Mouse (Mus musculus) CD4-positive, CD25-positive, alpha-beta regulatory T cell, adult 2 months (primary cell): ENCODE data around the gene Card11.

Experiments used
- DNase-seq: peaks from one replicate; pipeline ENCODE4 v3.0.0-alpha.2; 2012; ENCODE audit warnings: low read depth, low spot score

The Card11 gene

DNA sequence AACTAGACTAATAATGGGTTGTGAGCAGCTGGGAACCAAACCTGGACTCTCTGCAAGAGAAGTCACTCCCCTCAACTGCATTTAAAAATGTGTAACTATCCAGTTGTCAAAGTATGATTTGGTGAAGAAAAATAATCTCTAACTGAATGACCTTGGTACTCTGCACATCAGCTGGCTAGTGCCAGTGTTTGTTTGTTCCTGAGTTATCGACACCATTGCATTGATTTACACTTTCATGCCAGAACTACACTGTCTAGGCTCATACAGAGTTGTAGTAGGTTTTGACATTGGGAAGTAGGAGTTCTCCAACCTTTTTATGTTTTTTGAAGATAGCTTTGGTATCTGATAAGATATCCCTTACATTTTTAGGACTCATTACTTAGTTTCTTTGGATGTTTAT is 81.9 kb downstream of the Card11 start:
- DNase-seq = no peak

DNA sequence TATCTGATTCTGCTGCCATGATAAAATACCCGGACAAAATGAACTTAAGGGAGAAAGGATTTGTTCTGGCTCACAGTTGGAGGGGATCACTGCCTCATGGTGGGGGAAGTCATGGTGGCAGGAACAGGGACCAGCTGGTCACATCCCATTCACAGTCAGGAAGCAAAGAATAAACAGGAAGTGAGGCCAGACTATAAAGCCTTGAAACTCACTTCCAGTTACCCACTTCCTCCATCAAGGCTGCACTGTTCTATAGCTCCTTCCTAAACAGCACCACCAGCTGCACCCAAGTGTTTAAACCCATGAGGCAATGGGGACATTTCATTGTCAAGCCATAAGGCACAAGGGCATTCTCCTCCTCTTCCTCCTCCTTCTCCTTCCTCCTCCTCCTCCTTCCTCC is 82.6 kb downstream of the Card11 start:
- DNase-seq = no peak

DNA sequence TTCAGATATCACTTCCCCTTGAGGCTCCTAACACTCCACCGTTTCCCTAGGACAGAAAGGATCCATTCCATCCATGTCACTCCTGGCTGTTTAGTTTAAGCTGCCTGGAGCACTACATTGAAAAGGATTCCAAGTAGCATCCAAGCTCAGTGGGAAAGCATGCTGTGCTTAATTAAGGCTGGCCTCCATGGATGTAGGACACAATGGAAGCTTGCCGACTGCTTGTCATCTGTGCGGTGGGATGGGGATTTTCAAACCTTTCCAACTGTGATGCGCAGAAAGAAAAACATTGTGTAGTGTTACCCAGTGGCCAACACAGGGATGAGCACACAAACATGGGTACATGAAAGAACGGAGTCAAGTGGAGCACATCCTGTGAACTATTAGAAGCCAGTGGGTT is 89.5 kb downstream of the Card11 start:
- no peak for DNase-seq

DNA sequence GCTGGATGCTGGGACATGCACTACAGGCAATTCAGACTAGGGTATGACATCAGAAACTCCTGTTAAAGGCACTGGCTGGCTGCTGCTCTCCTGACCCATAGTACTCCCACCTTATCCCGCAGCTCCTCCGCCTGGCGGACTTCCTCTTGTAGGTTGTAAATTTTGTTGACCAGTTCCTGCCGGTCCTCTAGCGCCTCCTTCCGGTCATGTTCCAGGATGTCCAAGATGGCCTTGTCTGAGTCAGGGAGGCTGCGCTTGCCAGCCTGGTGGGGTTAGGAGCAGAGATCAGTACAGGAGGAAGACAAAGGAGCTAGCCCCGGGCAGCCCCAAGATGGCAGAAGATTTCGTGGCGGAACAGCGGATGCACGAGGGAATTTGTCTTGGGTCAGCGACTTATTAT is 99.5 kb downstream of the Card11 start:
- DNase-seq = no peak

DNA sequence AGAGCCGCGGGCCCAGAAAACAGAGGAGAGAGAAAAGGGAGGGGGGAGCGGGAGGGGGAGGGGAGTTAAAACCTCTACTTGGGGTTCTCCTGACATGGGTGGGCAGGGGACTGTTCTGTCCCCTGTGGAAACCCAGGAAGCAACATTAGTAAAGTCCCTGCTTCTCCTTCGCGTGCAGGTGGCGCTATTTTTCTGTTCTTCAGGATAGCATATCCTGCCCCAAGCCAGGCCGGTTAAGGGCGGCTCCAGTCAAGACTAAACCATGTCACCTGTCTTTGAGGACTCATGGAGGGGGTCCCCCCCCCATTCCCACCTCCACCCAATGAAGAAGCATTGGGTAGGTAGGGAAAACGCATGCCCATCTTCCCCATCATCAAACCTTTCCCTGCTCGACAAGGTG is 109.3 kb downstream of the Card11 start:
- DNase-seq = peak; percentile 17

DNA sequence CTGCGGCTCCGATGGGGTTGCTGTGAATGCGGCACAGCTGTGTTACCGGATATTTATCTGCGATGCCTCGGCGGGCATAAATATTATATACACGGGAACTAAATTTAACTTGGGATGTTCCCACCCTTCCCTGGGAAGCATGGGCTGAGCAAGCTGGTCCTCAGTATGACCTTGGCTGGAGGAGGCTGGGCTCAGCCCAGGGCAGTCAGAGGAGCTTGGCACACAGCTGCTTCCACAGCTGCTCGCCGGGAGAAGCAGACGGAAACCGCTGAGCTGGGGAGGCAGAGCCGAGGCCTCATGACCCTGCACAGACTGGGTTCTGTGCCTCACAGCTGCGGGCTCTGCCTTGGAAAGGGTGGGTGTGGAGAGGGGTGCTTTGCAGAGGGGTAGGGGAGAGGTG is 110.3 kb downstream of the Card11 start:
- no peak for DNase-seq

DNA sequence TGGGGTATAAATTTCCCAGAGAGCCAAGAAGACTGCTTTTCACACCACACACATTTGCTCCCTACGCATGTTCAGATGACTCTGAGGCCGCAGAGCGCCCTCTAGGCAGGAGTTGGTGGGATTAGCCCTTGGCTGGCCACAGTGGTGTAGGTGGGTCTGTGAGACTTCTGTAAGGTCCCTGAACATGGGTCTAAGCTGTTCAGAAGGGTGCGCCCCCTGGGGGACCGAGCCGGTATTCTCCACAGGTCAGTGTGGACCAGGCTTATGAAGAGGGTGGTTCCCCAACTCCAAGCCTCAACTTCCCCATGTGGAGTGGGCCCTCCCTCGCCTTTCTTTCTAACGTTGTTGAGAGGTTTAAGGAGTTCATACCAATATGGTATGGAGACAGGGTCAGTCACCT is 110.8 kb downstream of the Card11 start:
- DNase-seq = peak; percentile 72

DNA sequence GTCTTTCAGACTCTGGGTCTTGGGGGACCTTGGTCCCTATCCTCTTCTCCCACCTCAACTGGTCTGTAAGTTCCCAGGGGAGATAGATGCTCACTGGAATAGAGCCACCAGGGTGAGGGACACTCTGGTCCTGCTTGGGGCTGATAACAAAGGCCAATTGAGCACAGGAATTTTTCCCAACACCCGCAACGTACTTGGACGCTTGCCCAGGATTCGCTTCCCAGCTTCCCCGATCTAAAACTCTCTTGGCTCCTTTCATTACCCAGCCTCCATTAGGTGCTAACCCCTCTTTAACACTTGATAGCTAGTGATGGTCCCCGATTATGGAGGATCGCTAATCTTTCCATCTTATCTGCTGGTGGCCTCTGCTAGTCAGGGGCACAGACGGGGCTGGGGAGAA is 112.5 kb downstream of the Card11 start:
- DNase-seq = no peak

DNA sequence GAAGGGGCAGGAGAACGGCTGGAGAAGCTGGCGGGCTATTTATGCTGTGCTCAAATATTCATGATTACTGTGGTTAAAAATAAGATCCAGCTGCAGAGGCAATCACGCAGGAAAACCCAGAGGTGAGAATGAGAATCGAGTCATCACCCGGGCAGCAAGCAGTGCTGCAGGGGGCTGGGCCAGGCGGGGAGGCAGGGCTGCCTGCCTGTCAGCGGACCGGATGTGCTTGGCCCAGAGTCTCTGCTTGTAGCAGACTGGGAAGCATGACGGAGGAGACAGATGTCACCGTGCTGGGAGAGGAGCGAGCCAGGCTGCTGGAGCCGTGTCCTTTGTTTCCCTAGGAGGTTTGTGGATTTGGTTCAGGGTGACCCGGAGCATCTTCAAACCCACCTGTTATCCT is 115.4 kb downstream of the Card11 start:
- no peak for DNase-seq

DNA sequence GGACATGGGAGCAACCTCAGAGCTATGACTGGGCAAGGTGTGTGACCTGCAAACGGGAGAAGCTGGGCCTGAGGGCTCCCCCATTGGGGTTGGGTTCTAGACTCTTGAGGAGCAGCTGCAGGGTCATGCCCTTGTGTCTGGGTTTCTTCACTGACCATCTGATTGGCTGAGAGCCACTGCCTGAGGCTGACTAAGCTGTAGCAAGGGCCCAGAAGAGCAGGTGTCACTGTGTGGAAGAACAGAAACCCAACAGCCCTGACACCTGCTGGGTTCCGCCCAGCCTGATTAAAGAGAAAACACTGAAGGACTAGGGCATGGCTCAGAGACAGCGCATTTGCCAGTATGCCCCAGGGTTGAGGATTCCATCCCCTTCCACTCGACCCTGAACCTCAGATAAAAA is 118.0 kb downstream of the Card11 start:
- DNase-seq = no peak

DNA sequence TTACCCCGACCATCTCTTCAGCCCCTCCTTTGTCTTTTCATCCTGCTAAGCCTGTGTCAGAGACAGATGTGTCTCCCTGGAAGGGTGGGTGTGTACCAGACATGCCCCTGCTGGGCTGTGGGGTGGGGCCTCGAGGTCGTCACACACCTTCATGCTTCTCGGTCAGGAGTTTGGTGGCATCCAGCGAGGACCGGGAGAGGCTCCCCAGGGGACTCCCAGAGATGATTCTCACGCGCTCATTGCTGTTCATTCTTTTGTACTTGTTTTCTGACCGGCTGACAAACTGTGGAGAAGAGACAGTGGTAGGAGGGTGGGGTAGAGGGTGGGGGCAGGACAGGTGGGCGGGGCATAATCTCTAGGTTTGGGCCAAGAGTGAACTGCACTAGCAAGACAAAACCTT is 120.2 kb downstream of the Card11 start:
- DNase-seq = no peak

DNA sequence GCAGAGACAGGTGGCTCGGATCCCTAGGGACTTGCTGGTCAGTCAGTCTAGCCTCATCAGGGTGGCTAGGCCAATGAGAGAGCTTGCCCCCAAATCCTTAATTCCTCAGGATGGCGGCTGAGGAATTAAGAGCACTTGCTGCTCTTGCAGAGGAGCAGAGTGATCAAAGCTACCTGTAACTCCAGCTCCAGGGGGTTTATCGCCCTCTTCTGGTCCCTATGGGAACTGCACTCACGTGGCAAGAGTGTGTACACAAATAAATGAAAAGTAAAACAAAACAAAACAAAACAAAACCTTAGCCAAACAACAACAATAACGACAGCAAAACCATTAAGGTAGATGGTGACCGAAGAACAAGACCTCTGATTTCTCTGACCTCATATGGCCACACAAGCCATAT is 121.7 kb downstream of the Card11 start:
- peak; percentile 63 for DNase-seq

DNA sequence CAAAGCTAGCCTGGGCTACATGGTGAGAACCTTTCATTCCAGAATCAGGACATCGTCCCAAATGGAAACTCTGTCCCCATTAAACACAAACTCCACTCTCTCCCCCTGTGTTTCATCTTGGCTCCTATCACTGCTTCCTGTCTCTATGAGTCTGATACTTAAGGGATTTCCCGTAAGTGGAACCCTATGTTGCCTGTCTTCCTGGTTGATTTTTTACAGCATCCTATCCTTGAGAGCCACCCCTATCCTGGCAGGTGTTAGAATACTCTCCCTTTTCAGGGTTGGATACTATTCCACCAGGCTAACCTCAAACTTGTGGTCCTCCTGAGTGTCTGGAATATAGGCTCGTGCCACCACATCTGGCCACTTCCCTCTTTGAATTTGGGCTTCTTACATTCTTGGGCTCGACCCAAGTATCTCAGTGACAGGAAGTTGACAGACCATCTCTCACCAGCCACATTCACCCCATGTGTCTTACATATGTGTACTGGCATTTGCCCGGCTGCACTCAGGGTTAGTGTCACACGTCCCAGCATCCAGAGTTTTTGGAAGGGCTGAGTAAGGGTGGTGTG is 126.6 kb downstream of the Card11 start:
- peak; percentile 31 for DNase-seq

DNA sequence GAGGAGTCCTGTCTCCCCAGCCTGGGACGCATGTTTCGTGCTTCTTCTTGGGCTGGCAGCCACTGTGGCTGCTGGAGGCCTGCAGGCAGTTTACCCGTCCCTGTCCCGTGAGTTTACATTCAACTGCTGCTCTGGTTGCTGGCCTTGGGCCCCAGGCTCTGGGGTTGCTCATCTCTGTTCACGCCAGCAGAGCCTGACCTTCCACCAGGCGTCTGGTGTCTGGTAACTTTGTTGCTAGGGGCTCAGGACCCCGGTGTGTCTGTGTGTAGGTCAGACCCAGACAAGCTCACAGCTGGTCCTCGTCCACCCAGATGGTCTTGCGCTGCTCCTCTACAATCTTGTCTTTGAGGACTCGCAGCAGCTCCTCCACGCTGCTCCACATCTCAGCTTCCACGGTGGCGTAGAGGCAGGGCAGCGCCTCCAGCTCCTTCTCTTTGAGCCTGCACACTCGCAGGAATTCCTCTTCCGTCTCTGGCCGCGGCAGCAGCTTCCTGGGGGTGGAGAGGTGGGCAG is 127.3 kb downstream of the Card11 start:
- DNase-seq = peak; percentile 29

DNA sequence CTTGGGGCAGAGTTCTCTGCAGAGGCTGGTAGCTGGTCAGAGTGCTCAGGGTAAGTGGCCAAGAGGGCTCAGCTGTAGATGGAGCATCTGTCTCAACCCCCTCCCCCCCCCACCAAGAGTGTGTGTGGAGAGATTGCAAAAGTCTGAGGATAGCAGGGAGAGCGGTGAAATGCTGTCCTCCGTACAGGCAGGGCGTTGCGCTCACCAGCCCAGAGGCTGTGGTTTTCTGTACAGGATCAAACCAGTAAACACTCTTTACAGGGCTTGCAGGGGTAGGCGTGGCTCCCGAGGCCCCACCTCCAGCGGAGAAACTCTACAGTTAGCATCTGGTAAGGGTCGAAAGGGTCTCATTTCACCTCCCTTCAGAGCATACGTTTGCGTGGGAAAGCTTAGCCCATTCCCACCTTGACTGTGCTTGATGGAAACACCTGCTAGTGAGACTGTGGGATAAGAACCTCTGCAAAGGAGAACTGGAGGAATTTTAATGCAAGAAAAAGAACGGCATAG is 127.8 kb downstream of the Card11 start:
- peak; percentile 75 for DNase-seq

DNA sequence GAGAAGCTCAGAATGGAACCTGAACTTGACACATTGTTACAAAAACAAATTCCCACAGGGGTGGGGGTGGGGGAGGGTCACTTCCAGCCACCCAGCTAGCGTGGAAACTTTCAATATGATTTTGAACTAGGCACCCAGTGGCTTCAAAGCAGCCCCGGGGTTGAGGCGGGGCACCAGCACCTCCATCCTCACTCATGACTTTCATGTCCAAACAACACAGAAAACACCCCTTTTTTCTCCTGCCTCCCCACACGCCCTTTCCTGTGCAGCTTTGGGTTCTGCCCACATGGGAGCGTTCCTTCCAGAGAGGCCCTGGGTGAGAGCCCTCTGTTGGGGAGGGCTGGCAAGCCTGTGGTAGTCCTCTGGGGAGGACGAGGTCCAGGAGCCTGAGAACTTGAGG is 129.1 kb downstream of the Card11 start:
- peak; percentile 71 for DNase-seq

DNA sequence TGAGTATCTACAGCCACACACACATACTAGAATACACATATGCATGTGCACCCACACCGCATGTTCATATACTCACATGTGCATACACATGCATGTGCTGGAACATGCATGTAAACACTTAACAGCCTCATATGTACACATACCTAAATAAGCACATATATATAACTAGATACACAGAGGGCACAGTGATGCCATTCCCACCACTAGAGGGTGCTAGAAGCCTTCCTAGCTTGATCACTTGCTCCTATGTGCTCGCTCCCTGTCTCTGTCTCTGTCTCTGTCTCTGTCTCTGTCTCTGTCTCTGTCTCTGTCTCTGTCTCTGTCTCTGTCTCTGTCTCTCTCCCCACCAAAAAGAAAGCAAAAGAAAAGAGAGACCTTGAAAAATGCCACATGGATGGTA is 131.3 kb downstream of the Card11 start:
- DNase-seq = peak; percentile 88

DNA sequence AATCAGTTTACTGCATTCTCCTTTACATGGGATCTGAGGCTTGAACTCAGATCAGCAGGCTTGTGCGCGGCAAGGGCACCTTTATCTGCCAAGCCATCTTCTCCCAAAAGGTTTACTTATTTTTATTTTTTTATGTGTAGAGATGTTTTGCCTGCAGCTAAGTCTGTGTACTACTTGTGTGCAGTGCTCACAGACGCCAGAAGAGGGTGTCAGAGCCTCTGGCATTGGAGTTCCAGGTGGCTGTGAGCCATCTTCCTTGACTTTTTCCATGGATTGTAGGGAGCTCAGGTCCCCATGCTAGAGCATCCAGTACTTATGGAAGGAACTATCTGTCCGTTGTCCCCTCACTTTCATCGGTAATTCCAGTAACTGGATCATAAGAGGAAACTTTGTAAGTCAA is 140.7 kb downstream of the Card11 start:
- no peak for DNase-seq

DNA sequence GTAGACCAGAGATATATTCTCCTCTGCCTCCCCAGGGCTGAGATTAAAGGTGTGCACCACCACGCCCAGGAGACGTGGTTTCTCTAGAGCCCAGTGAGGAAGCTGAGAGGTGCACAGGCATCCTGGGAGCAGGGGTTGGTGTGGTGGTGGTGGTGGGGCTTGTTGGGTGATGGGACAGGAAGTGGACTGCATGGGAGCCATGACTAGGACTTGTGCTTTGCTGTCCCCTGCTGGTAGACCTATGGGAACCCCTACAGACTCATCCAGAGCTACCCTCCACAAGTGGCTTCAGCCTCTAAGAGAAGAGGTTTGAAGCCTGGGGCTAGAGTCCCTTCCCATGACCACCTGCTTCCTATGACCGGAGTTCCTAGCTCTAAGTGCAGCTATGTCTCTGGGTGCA is 142.0 kb downstream of the Card11 start:
- DNase-seq = peak; percentile 65

DNA sequence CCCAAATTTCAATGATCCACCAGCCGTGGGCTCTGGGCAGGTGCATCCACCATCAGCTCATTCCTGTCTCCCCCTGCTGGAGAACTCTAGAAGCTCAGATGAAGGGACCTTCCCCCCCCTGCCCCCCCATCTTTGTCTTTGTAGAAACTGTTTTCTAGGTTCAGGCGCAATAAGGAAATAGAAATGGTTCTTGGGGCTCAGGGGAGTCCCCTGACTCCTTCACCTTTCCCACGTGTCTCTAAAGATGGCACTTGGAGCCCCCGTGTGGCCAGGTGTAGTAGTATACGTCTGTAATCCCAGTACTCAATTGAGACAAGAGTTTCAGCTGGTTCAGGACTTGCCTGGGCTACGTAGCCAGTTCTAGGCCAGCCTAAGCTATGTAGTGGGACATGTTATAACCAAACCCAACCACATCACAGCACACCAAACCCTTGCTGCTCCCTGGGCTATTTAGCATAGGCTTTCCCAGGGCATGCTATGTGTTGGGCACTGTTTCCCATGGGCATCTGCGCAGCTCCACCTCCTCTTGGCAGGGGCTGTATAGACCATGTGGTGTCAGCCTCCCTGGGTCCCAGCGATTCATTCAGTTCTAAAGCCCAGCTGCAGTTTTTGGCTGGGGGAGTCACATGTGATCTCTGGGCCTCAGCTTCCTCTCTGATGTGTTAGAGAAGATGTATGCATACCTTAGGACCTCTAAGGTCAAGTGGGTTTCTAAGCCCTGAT is 142.8 kb downstream of the Card11 start:
- DNase-seq = peak; percentile 62

DNA sequence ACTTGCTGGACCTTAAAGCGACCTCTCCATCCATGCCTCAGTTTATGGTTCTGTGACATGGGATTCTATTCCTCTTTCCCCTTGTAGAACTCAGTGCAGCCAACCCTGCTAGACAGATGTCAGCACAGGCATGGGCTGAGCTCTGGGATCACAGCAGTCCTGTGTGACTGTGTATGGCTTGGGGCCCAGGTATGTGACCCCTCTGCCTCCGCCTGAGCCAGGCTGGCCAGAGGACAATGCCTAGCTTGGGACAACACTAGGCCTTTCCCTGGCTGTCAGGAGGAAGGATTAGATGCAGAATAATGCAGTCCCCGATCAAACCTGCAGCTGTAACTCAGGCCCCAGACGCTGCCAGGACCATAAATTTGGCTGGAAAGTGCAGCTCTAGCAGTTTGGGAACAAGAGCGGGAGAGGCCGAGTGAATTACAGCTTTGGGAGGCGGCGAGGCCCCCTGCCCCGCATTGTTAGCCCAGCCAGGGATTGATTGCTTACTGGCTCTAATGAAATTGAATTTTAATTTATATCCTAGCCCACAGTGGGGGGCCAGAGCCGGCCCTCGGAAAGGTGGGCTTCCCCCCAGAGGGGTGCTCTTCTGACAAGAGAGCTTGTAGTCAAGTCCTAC is 144.4 kb downstream of the Card11 start:
- no peak for DNase-seq

DNA sequence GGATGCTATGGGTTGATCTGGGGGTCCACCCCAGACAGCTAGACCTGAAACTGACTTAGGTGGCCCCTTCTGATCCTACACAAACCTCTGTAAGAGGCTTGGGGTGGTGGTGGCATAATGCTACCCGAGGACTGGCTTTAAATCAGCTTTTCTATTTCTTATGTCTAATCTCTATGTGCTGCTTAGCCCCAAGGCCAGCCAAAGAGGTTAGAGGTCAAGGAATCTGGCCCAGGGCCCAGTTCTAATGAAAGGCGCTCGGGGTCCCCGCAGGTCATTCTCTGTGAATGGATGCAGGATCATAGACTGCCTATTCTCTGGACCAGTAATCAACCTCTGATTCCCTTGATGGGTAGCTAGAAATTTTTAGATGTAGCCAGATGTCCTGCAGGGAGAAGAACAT is 145.7 kb downstream of the Card11 start:
- no peak for DNase-seq

DNA sequence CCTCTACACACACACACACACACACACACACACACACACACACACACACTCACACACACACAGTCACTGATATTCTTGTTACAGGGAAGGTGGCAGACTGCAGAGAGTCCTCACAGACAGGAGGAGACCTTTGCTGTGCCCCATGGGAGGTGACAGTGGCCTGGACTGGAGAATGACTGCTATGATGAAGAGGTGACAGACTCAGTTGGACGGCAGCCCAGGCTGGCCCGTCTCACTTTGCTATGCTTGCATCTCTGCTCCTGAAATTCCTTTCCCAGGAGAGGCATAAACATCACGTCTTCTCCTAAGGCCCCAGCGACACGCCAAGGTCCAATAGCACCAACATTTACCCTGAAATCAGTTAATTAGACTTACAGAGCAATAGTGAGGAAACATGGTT is 146.7 kb downstream of the Card11 start:
- no peak for DNase-seq
